Mouse (Mus musculus) MEL (cell line): ENCODE data around the gene Samd4. TPM values are rescaled to one million over a fixed set of nuclear protein-coding genes. Genes with fewer than 3 reads are reported as not detected.

Source experiments
- DNase-seq: peaks from one replicate; pipeline ENCODE4 v3.0.0; 2011; ENCODE audit warnings: low read depth, low spot score
- H3K27ac ChIP-seq: 2 replicates; pipeline ENCODE4 v1.5.1; 2012; ENCODE audit warnings: low read depth, mild to moderate bottlenecking, control low read depth, low read length, moderate library complexity; ENCODE audit not compliant: control insufficient read depth
- H3K27me3 ChIP-seq, 2 experiments: fragments of 150-350 bp in 1 of 2; sonication (generic) in 1 of 2; 2 replicates each; pipeline ENCODE4 v1.6.1; 2012; ENCODE audit warnings: low read length in 2 of 2, mild to moderate bottlenecking in 2 of 2, improper control_type of control experiment in 1 of 2, moderate library complexity in 1 of 2; ENCODE audit not compliant: insufficient read depth in 2 of 2, control insufficient read depth in 1 of 2
- H3K36me3 ChIP-seq, 2 experiments: 2 replicates each; pipeline ENCODE4 v1.6.1; 2012 to 2014; ENCODE audit warnings: low read length in 2 of 2, improper control_type of control experiment in 1 of 2, inconsistent platforms in 1 of 2, mild to moderate bottlenecking in 1 of 2; ENCODE audit not compliant: insufficient read depth in 2 of 2, control insufficient read depth in 1 of 2
- H3K4me1 ChIP-seq, 2 experiments: fragments of 150-350 bp in 1 of 2; sonication (generic) in 1 of 2; 2 replicates each; pipeline ENCODE4 v1.6.1; 2012; ENCODE audit warnings: low read length in 2 of 2, improper control_type of control experiment in 1 of 2, mild to moderate bottlenecking in 1 of 2; ENCODE audit not compliant: insufficient read depth in 2 of 2, control insufficient read depth in 1 of 2
- H3K4me3 ChIP-seq, 2 experiments: fragments of 150-350 bp in 1 of 2; sonication (generic) in 1 of 2; 2 replicates each; pipeline ENCODE4 v1.5.1; 2012; ENCODE audit warnings: low read depth in 2 of 2, low read length in 2 of 2, mild to moderate bottlenecking in 2 of 2, moderate library complexity in 2 of 2, control low read depth in 1 of 2, improper control_type of control experiment in 1 of 2; ENCODE audit not compliant: control insufficient read depth in 1 of 2, insufficient read depth in 1 of 2
- H3K79me2 ChIP-seq: 2 replicates; pipeline ENCODE4 v1.6.1; 2012; ENCODE audit warnings: mild to moderate bottlenecking, low read length, moderate library complexity; ENCODE audit not compliant: control insufficient read depth, poor library complexity, insufficient read depth
- H3K9ac ChIP-seq: 2 replicates; pipeline ENCODE4 v1.6.1; 2012; ENCODE audit warnings: low read depth, mild to moderate bottlenecking, control low read depth, low read length, moderate library complexity; ENCODE audit not compliant: control insufficient read depth, poor library complexity, severe bottlenecking
- H3K9me3 ChIP-seq: fragments of 150-350 bp; sonication (generic); replicated peaks from 2 replicates; pipeline ENCODE4 v1.6.1; 2012; ENCODE audit warnings: mild to moderate bottlenecking, low read length, improper control_type of control experiment, moderate library complexity; ENCODE audit not compliant: insufficient read depth
- E2F4 ChIP-seq: IDR thresholded peaks from 2 replicates; pipeline ENCODE4 v1.6.1; 2011; ENCODE audit warnings: low read depth, low read length, improper control_type of control experiment, borderline replicate concordance
- HCFC1 ChIP-seq: IDR thresholded peaks from 2 replicates; pipeline ENCODE4 v1.6.1; 2012; ENCODE audit warnings: low read depth, mild to moderate bottlenecking, inconsistent platforms, low read length, improper control_type of control experiment, moderate library complexity
- MYB ChIP-seq: IDR thresholded peaks from 2 replicates; pipeline ENCODE4 v1.6.1; 2011; ENCODE audit warnings: mild to moderate bottlenecking, low read depth, low read length, improper control_type of control experiment
- MYC ChIP-seq: IDR thresholded peaks from 2 replicates; pipeline ENCODE4 v1.6.1; 2011; ENCODE audit warnings: low read depth, mild to moderate bottlenecking, low read length, improper control_type of control experiment, moderate library complexity
- POLR2A ChIP-seq, 2 experiments: IDR thresholded peaks; 2 replicates each; pipeline ENCODE4 v1.6.1; 2011 to 2012; ENCODE audit warnings: low read length in 2 of 2, mild to moderate bottlenecking in 2 of 2, control low read depth in 1 of 2, improper control_type of control experiment in 1 of 2, low read depth in 1 of 2, moderate library complexity in 1 of 2; ENCODE audit not compliant: control insufficient read depth in 1 of 2, insufficient read depth in 1 of 2, poor library complexity in 1 of 2
- POLR2AphosphoS2 ChIP-seq: IDR thresholded peaks from 2 replicates; pipeline ENCODE4 v1.6.1; 2011; ENCODE audit warnings: low read length, improper control_type of control experiment
- SMC3 ChIP-seq: IDR thresholded peaks from 2 replicates; pipeline ENCODE4 v1.6.1; 2011; ENCODE audit warnings: low read depth, low read length, improper control_type of control experiment
- UBTF ChIP-seq: IDR thresholded peaks from 2 replicates; pipeline ENCODE4 v1.6.1; 2012; ENCODE audit warnings: low read depth, mild to moderate bottlenecking, inconsistent platforms, low read length, improper control_type of control experiment, moderate library complexity, borderline replicate concordance; ENCODE audit not compliant: insufficient read depth
- ZC3H11A ChIP-seq: IDR thresholded peaks from 2 replicates; pipeline ENCODE4 v1.6.1; 2012; ENCODE audit warnings: low read depth, mild to moderate bottlenecking, inconsistent platforms, low read length, improper control_type of control experiment
- ZMIZ1 ChIP-seq: IDR thresholded peaks from 2 replicates; pipeline ENCODE4 v1.6.1; 2012; ENCODE audit warnings: low read depth, mild to moderate bottlenecking, inconsistent platforms, low read length, improper control_type of control experiment, moderate library complexity
- polyA plus RNA-seq, 2 experiments: library from polyadenylated mRNA; stranded (reverse) in 1 of 2; unstranded in 1 of 2; fragments of >175 nt in 1 of 2; fragments of >200 nt in 1 of 2; gene quantifications; 2 replicates each; pipeline versions ENCODE4 v1.2.1 to v1.2.4; 2012; ENCODE audit warnings: low replicate concordance in 2 of 2, low read depth in 1 of 2; ENCODE audit not compliant: insufficient read length in 2 of 2, insufficient read depth in 1 of 2, missing spikeins in 1 of 2
- total RNA-seq: library from RNA; depleted of rRNA; stranded (reverse); fragments of 300-350 nt; gene quantifications from 2 replicates; pipeline ENCODE4 v1.2.3, GENCODE M21; 2012

The Samd4 gene
- total and polyA plus RNA-seq, 3 experiments, result 0.04 to 0.08 TPM; not detected in 1

- no peak for DNase-seq
- TF ChIP-seq MYC (no peak), ZMIZ1 (no peak), E2F4 (no peak), POLR2AphosphoS2 (no peak), HCFC1 (no peak), SMC3 (no peak)
Measured at GRCm38 (mm10) chr14:46990450-46990849, 107.8 kb downstream of the Samd4 start.

GRCm38 (mm10) chr14:46994704-46995103, 112.0 kb downstream of the Samd4 start:
- DNase-seq, result no peak
- TF ChIP-seq POLR2A (IDR thresholded peaks at IDR 0.05; ENCODE audit: control insufficient read depth in 1 of 2, insufficient read depth in 1 of 2, low read depth in 1 of 2, low read length in 2 of 2, poor library complexity in 1 of 2) (no peak), UBTF (no peak), ZMIZ1 (no peak), MYB (no peak), ZC3H11A (no peak)

More at GRCm38 (mm10) chr14:46990450-46990849, 107.8 kb downstream of the Samd4 start:
- Histone ChIP-seq H3K27ac (no peak overlapping the region), H3K4me1 (no peaks in the 10 kb centered on the region), H3K4me3 (no peak overlapping the region), H3K9ac (no peak overlapping the region), H3K36me3 (no peaks in the 10 kb centered on the region), H3K79me2 (no peaks in the 10 kb centered on the region), H3K9me3 (no peaks in the 10 kb centered on the region), H3K27me3 (peaks cover 0 to 2% of the 10 kb centered on the region in 2 experiments; a peak in 3 of 4 replicates)

GRCm38 (mm10) chr14:46999321-47000025, 116.8 kb downstream of the Samd4 start:
- Histone ChIP-seq H3K9ac (no peak overlapping the region), H3K4me3 (no peak overlapping the region), H3K79me2 (no peaks in the 10 kb centered on the region), H3K9me3 (no peaks in the 10 kb centered on the region), H3K27me3 (peaks cover 0 to 9% of the 10 kb centered on the region in 2 experiments; a peak in 3 of 4 replicates), H3K4me1 (no peaks in the 10 kb centered on the region), H3K27ac (no peak overlapping the region), H3K36me3 (no peaks in the 10 kb centered on the region)
- TF ChIP-seq MYC, result no peak
- no peak for DNase-seq

More at GRCm38 (mm10) chr14:46994704-46995103, 112.0 kb downstream of the Samd4 start:
- H3K4me3 ChIP-seq, result no peak overlapping the region
- H3K27me3 ChIP-seq, result peaks cover 0 to 7% of the 10 kb centered on the region in 2 experiments; a peak in 3 of 4 replicates
- H3K9ac ChIP-seq, result no peak overlapping the region
- H3K27ac ChIP-seq, result no peak overlapping the region
- H3K9me3 ChIP-seq, result no peaks in the 10 kb centered on the region
- H3K4me1 ChIP-seq, result no peaks in the 10 kb centered on the region
- no peaks in the 10 kb centered on the region for H3K36me3 ChIP-seq
- H3K79me2 ChIP-seq, result no peaks in the 10 kb centered on the region
